Mouse (Mus musculus): ENCODE data around the gene Snx11.
A peak's percentile ranks its signal among the peaks of the same experiment; 100 is the strongest.

Snx11 gene

GRCm38 (mm10) chr11:96762742-96763470, 14.5 kb downstream of the Snx11 start:
- DNase-seq (ENCODE audit: low spot score), result no peak

GRCm38 (mm10) chr11:96761984-96762383, 15.4 kb downstream of the Snx11 start:
- no peak for DNase-seq (ENCODE audit: low spot score)

DNA sequence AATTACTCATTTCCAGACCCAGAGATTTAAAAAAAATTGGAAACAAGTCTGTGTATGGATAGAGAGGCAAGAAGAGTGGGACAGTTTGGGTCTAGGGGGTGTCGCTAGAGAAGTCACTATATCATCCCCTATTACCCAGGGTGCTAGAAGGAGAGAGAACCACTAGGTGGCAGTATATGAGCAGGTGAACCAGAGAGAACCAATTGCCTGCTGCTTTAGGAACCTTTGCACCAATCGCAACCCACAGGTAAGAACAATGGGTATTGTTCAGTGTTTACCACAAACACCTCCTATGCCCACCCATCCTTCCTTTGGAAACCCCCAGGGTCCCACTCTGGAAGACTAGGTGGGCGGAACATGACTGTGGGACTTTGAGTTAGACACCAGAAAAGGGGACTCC, 17.3 kb downstream of the Snx11 start:
- peak; percentile 27 for DNase-seq (ENCODE audit: low spot score)

DNA sequence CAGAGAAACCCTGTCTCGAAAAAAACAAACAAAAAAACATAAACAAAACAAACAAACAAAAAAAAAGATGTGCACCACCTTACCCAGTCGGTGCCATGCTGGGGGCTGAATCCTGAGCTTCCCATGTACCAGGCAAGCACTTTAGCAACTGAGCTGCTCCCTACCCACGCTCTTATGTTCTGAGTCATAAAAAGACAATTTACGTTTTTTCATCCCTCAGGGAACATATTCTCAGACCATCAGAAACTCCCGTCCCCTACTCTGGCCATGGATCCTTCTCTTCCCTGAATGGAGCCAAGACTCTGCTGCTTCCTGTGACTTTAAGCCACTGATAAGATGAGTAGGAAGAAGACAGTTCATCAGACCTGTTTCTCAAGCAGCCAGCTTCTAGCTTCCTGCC, 19.0 kb downstream of the Snx11 start:
- no peak for DNase-seq (ENCODE audit: low spot score)

DNA sequence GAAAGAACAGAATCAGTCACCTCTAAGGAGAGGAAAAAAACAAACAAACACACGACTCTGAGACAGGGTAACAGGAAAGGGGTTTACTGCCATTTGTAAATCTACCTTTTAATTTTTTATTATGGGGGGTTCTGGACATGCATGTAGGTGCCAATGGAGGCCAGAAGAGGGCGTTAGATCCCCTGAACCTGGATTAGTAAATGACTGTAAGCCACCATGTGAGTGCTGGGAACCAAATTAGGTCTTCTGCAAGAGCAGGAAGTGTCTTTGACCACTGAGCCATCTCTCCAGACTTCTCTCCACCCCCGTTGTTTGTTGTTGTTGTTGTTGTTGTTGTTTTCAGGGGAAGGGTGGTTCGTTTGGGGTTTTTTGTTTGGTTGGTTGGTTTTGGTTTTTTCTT, 19.9 kb downstream of the Snx11 start:
- DNase-seq (ENCODE audit: low spot score), result no peak

DNA sequence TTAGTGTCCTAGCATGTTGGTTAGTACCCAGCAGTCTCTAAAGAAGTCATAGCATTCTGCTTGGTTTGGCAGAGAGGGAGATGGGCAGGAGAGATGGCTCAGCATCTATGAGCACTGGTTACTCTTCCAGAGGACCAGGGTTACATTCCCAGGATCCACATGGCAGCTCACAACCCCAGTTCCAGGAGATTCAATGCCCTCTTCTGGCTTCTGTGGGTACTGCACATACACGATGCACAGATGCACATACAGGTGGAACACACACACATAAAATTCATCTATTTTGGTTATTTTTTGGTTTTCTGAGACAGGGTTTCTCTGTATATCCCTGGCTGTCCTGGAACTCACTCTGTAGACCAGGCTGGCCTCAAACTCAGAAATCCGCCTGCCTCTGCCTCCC, 22.1 kb downstream of the Snx11 start:
- DNase-seq (ENCODE audit: low spot score), result no peak

- no peak for DNase-seq (ENCODE audit: low spot score)
These were observed 29.8 kb downstream of the Snx11 start for GRCm38 (mm10) chr11:96747555-96747954.

DNA sequence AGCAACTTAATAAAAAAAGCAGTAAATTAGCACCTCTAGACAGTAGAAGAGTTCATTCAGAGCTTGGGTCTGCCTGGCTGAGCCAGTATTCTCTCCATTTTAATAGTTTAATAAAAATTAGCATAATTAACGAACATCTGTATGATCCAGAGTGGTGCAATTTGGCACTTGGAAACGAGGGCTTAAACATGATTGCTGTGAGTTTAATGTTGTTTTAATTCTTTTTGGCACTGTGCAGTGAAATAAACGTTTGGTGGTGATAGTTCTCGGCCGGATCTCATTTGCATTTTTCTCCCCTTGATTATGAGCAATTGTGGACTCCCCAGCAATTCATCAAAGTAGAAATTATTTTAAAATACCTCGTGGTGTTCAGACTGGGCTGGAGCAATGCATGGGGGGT, 30.7 kb downstream of the Snx11 start:
- DNase-seq (ENCODE audit: low spot score), result no peak

DNA sequence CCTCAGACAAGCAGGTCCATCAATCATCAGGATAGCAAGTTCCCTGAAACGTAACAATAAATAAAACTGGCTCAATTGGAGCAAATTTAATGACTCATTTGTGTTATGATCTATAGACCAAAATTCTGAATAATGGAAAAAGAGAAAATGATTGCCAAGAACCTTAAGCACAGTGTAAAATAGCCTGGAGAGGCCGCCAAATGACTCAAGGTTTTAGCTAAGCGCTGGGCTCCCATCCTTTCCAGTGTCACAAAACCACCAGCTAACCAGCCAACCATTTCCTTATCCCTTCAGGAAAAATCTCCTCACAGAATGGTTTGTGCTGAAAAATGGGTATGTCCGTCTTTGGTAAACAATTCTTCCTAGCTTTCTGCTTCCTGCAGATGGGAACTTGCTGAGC, 33.5 kb downstream of the Snx11 start:
- DNase-seq (ENCODE audit: low spot score), result no peak

DNA sequence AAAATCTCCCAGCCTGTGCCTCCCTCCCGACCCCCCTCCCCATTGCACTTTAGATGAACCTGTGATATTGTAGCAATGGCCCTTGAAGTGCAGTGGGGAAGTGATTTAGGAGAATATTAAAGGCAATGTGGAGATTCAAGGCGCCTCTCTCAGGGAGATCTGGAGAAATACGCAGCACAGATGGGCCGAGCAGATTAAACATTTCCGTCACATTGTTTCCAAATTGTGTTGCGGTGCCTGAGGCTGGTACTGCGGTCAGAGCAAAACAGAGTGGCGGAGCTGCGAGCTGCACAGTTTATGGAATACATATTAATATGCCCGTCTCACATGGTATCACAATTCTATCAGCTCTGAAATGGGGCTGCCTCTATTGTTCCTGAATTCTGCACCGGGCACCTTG, 34.4 kb downstream of the Snx11 start:
- DNase-seq (ENCODE audit: low spot score), result no peak

DNA sequence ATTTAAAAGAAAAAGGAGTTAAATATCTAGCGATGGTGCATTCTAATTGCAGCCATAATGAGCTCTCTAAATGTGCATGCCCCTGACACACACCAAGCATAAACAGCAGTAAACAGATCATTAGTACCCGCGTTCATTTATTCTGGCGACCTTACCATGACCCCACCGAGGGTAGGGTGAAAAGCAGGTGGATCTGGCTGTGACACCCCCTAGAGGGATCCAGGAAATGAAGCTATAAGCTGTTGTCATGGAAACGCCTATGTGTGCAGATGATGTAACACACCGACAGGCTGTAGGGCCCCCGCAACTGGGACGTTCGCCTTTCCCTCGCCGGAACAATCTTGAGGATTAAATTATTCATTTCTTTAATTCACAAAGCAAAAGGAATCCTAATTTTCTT, 35.4 kb downstream of the Snx11 start:
- no peak for DNase-seq (ENCODE audit: low spot score)

GRCm38 (mm10) chr11:96740796-96741195, 36.6 kb downstream of the Snx11 start:
- DNase-seq (ENCODE audit: low spot score), result no peak

DNA sequence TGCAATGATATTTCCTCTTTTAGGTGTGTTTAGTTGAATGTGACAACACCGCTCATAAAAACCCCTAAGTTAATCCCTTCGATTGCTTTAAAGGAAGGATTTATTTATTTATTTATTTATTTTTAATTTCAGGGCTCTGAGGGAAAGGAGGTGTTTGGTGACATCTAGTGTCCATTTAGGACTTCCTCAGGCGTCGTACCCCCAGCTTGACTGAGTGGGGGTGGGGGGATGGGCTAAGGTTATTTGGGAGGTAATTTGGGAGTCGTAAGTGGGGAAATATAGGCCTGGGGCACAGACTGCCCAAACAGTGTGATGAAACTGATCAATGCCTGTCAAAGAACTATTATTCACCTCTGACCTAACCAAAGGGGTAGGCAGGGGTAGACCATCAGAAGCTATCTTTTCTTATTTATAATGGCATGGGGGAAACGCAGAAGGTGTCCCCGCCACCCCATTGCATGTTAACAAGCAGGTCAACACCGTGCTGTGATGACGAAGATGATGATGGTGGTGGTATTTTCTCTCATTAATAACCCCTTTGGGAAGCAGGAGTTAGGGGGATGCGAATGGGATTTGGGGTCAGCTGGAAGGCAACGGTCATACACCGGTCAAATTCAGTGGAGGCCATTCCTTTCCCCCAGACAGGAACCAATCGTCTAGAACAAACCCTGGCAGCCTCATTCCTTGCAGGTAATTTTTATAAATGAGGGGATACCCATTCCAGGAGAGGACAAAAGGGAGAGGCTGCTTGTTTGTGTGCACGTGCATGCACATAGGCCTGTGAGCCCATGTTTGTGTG, 39.5 kb downstream of the Snx11 start:
- DNase-seq (ENCODE audit: low spot score), result no peak

DNA sequence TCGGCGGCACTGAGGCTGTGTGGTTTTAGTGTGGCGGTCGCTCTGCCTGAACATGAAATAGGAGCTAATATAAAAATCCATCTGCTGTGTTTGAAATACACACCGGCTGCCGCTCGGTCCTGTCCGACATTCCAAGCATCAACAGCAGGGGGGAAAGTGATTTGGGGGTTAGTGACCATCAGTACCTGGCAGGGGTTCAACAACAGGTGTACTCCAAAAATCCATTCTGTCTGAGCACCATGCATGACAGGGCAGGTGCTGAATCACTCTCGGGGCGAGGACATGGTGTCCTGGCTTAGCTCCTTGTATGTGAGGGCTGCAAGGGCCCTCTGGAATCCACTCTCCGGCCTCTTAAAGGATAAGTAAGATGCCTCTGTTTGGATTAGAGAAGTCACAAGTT, 41.0 kb downstream of the Snx11 start:
- DNase-seq (ENCODE audit: low spot score), result no peak

GRCm38 (mm10) chr11:96735908-96736307, 41.5 kb downstream of the Snx11 start:
- peak; percentile 45 for DNase-seq (ENCODE audit: low spot score)

GRCm38 (mm10) chr11:96732657-96733056, 44.7 kb downstream of the Snx11 start:
- no peak for DNase-seq (ENCODE audit: low spot score)

DNA sequence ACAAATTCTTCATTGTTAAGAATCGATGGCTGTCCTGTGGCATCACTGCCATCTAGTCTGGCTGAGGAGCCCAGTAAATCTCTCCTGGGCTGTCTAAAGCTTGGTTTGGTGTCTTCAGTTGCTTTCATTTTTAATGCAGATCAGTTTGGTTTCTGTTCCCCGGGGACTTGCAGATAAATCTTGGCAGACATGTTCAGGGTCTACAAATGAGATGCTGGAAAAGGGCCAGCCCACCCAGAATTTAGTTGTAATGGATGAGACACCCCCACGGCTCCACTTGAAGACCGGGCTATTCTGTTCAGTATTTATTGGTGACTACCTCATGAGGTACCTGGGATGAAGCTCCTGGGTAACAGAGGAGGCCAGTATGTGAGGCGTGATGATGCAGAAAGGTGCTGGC, 47.0 kb downstream of the Snx11 start:
- DNase-seq (ENCODE audit: low spot score), result no peak

- DNase-seq (ENCODE audit: low spot score), result no peak
These were observed 47.9 kb downstream of the Snx11 start for GRCm38 (mm10) chr11:96729462-96729861.

DNA sequence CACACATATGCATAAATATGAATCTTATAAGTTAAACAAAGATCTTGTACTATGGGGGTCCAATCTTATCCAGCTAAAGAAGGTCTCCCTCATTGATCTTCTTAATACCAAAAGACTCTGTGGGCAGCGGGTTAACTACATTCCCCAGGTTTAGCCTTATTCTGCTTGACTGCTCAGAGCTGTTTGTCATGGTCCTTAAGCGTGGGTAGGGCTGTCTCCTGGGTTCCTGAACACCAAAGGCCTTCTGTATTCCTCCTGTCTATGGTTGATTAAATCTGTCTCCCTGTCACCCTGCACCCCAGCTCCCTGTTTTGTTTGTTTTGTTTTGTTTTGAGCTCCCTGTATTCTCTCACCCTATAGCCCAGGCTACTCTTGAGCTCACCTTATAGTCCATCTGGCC, 48.8 kb downstream of the Snx11 start:
- DNase-seq (ENCODE audit: low spot score), result no peak

- no peak for DNase-seq (ENCODE audit: low spot score)
These were observed 51.5 kb downstream of the Snx11 start for GRCm38 (mm10) chr11:96725833-96726232.

DNA sequence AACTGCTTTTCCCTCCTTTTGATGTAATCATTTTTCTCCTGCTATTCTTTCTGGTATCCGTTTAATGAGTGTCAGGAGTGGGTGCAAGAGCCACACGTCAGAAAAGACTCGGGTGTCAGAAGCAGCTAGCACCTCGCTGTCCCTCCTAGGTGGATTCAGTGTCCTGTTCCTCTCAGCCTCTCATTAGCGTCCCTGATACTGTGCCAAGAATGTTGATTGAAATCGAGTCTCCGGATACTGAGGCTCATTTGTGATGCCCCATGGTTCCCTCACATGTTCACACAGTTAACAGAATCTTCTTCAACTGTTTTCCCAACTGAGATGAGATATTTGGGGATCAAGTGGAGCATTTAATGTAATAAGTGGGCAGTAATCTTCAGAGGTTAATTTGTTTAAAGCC, 58.8 kb downstream of the Snx11 start:
- no peak for DNase-seq (ENCODE audit: low spot score)
